Mouse (Mus musculus) liver (tissue): ENCODE results near the gene Pcsk4.

Source experiments
- DNase-seq: peaks from one replicate; pipeline ENCODE4 v3.0.0-alpha.2; 2020; ENCODE audit warnings: mixed read lengths

Gene Pcsk4

GRCm38 (mm10) chr10:80296824-80297223, 32.5 kb downstream of the Pcsk4 start:
- no peak for DNase-seq

- DNase-seq = peak; percentile 75
Observed at GRCm38 (mm10) chr10:80295618-80296425, 33.5 kb downstream of the Pcsk4 start, which contains the start of gene Apc2. Apc2 (plus strand) TSS chr10:80295977.

GRCm38 (mm10) chr10:80294788-80295303, 34.5 kb downstream of the Pcsk4 start:
- no peak for DNase-seq

GRCm38 (mm10) chr10:80294311-80294710, 35.0 kb downstream of the Pcsk4 start:
- DNase-seq = no peak

GRCm38 (mm10) chr10:80293325-80293724, 36.0 kb downstream of the Pcsk4 start:
- DNase-seq = no peak

GRCm38 (mm10) chr10:80292251-80293146, 36.8 kb downstream of the Pcsk4 start, which contains the start of gene Rps15:
Rps15 (plus strand) TSS chr10:80292453.
- peak; percentile 97 for DNase-seq

- no peak for DNase-seq
Observed at GRCm38 (mm10) chr10:80288657-80289056, 40.6 kb downstream of the Pcsk4 start.

GRCm38 (mm10) chr10:80288097-80288496, 41.2 kb downstream of the Pcsk4 start:
- no peak for DNase-seq

GRCm38 (mm10) chr10:80285222-80286070, 43.9 kb downstream of the Pcsk4 start:
- DNase-seq = no peak

GRCm38 (mm10) chr10:80282481-80283441, 46.5 kb downstream of the Pcsk4 start:
- no peak for DNase-seq

- no peak for DNase-seq
Observed at GRCm38 (mm10) chr10:80281921-80282371, 47.4 kb downstream of the Pcsk4 start.

GRCm38 (mm10) chr10:80281304-80281703, 48.0 kb downstream of the Pcsk4 start:
- no peak for DNase-seq

- no peak for DNase-seq
Observed at GRCm38 (mm10) chr10:80279273-80279672, 50.0 kb downstream of the Pcsk4 start.

GRCm38 (mm10) chr10:80278390-80278789, 50.9 kb downstream of the Pcsk4 start:
- no peak for DNase-seq

- no peak for DNase-seq
Observed at GRCm38 (mm10) chr10:80276238-80276637, 53.1 kb downstream of the Pcsk4 start.

- DNase-seq = no peak
Observed at GRCm38 (mm10) chr10:80273847-80274246, 55.5 kb downstream of the Pcsk4 start.

GRCm38 (mm10) chr10:80271870-80272585, 57.3 kb downstream of the Pcsk4 start:
- peak; percentile 82 for DNase-seq
